Mouse (Mus musculus): ENCODE measurements around the gene Ece1. TPM values are rescaled to one million over a fixed set of nuclear protein-coding genes. Genes with fewer than 3 reads are reported as not detected.

Gene Ece1
- polyA plus RNA-seq, 1 experiment from 2014 or later: 49.1 TPM

GRCm38 (mm10) chr4:137819487-137819886 is 42.5 kb upstream of the Ece1 start:
- no peak overlapping the region for H3K9ac ChIP-seq (ENCODE audit: low read depth, low read length)
- H3K9me3 ChIP-seq (ENCODE audit: control insufficient read depth): no peaks in the 10 kb centered on the region
- no peaks in the 10 kb centered on the region for H3K36me3 ChIP-seq (ENCODE audit: control insufficient read depth, insufficient read depth)
- WGBS: 81% methylated on average over 2 of the region's 2 CpGs
- H3K4me2 ChIP-seq (replicated peaks; ENCODE audit: low read depth): no peak overlapping the region
- no peaks in the 10 kb centered on the region for H3K27me3 ChIP-seq (replicated peaks; ENCODE audit: control insufficient read depth, insufficient read depth, low read length)
- no peak for ATAC-seq
- H3K4me1 ChIP-seq (replicated peaks; ENCODE audit: control insufficient read depth, insufficient read depth, low read length): no peaks in the 10 kb centered on the region
- no peak overlapping the region for H3K4me3 ChIP-seq (ENCODE audit: low read depth, low read length)
- H3K27ac ChIP-seq (ENCODE audit: low read depth, low read length): no peak overlapping the region
- TF ChIP-seq CTCF (IDR thresholded peaks at IDR 0.05; ENCODE audit: low read depth): no peak

GRCm38 (mm10) chr4:137820721-137821120 is 41.3 kb upstream of the Ece1 start:
- Histone ChIP-seq H3K9ac (ENCODE audit: low read depth, low read length) (no peak overlapping the region), H3K9me3 (ENCODE audit: control insufficient read depth) (no peaks in the 10 kb centered on the region), H3K4me1 (replicated peaks; ENCODE audit: control insufficient read depth, insufficient read depth, low read length) (no peaks in the 10 kb centered on the region), H3K4me2 (replicated peaks; ENCODE audit: low read depth) (no peak overlapping the region), H3K27ac (ENCODE audit: low read depth, low read length) (no peak overlapping the region), H3K4me3 (ENCODE audit: low read depth, low read length) (no peak overlapping the region), H3K27me3 (replicated peaks; ENCODE audit: control insufficient read depth, insufficient read depth, low read length) (no peaks in the 10 kb centered on the region), H3K36me3 (ENCODE audit: control insufficient read depth, insufficient read depth) (no peaks in the 10 kb centered on the region)
- no peak for TF ChIP-seq CTCF (IDR thresholded peaks at IDR 0.05; ENCODE audit: low read depth)
- 38% methylated on average over 3 of the region's 3 CpGs for WGBS
- no peak for ATAC-seq

GRCm38 (mm10) chr4:137822537-137822936 is 39.5 kb upstream of the Ece1 start:
- ATAC-seq: no peak
- Histone ChIP-seq H3K4me3 (ENCODE audit: low read depth, low read length) (no peak overlapping the region), H3K36me3 (ENCODE audit: control insufficient read depth, insufficient read depth) (no peaks in the 10 kb centered on the region), H3K9me3 (ENCODE audit: control insufficient read depth) (no peaks in the 10 kb centered on the region), H3K9ac (ENCODE audit: low read depth, low read length) (no peak overlapping the region), H3K27ac (ENCODE audit: low read depth, low read length) (no peak overlapping the region), H3K4me2 (replicated peaks; ENCODE audit: low read depth) (no peak overlapping the region), H3K27me3 (replicated peaks; ENCODE audit: control insufficient read depth, insufficient read depth, low read length) (no peaks in the 10 kb centered on the region), H3K4me1 (replicated peaks; ENCODE audit: control insufficient read depth, insufficient read depth, low read length) (no peaks in the 10 kb centered on the region)
- TF ChIP-seq CTCF (IDR thresholded peaks at IDR 0.05; ENCODE audit: low read depth): no peak
- 90% methylated on average over 5 of the region's 5 CpGs for WGBS

- H3K9me3 ChIP-seq (ENCODE audit: control insufficient read depth): no peaks in the 10 kb centered on the region
- no peak overlapping the region for H3K4me3 ChIP-seq (ENCODE audit: low read depth, low read length)
- WGBS: 90% methylated on average over 3 of the region's 3 CpGs
- H3K4me1 ChIP-seq (replicated peaks; ENCODE audit: control insufficient read depth, insufficient read depth, low read length): no peaks in the 10 kb centered on the region
- no peaks in the 10 kb centered on the region for H3K36me3 ChIP-seq (ENCODE audit: control insufficient read depth, insufficient read depth)
- H3K27me3 ChIP-seq (replicated peaks; ENCODE audit: control insufficient read depth, insufficient read depth, low read length): no peaks in the 10 kb centered on the region
- ATAC-seq: no peak
- no peak for TF ChIP-seq CTCF (IDR thresholded peaks at IDR 0.05; ENCODE audit: low read depth)
- H3K4me2 ChIP-seq (replicated peaks; ENCODE audit: low read depth): no peak overlapping the region
- no peak overlapping the region for H3K27ac ChIP-seq (ENCODE audit: low read depth, low read length)
- H3K9ac ChIP-seq (ENCODE audit: low read depth, low read length): no peak overlapping the region
These were observed 38.5 kb upstream of the Ece1 start for GRCm38 (mm10) chr4:137823542-137823941.

- WGBS: 67% methylated on average over 2 of the region's 2 CpGs
- no peak for ATAC-seq
- H3K9me3 ChIP-seq (ENCODE audit: control insufficient read depth): no peaks in the 10 kb centered on the region
- no peaks in the 10 kb centered on the region for H3K4me1 ChIP-seq (replicated peaks; ENCODE audit: control insufficient read depth, insufficient read depth, low read length)
- H3K9ac ChIP-seq (ENCODE audit: low read depth, low read length): no peak overlapping the region
- TF ChIP-seq CTCF (IDR thresholded peaks at IDR 0.05; ENCODE audit: low read depth): no peak
- H3K27me3 ChIP-seq (replicated peaks; ENCODE audit: control insufficient read depth, insufficient read depth, low read length): no peaks in the 10 kb centered on the region; the same call in 1 of the 2 replicates
- H3K36me3 ChIP-seq (ENCODE audit: control insufficient read depth, insufficient read depth): no peaks in the 10 kb centered on the region
- H3K4me3 ChIP-seq (ENCODE audit: low read depth, low read length): no peak overlapping the region
- no peak overlapping the region for H3K4me2 ChIP-seq (replicated peaks; ENCODE audit: low read depth)
- no peak overlapping the region for H3K27ac ChIP-seq (ENCODE audit: low read depth, low read length)
These were observed 37.2 kb upstream of the Ece1 start for GRCm38 (mm10) chr4:137824881-137825280.

- ATAC-seq: no peak
- 32% methylated on average over 6 of the region's 6 CpGs for WGBS
These were observed 31.7 kb upstream of the Ece1 start for GRCm38 (mm10) chr4:137830380-137830779.

GRCm38 (mm10) chr4:137831598-137831997 is 30.4 kb upstream of the Ece1 start:
- Histone ChIP-seq H3K4me1 (replicated peaks; ENCODE audit: control insufficient read depth, insufficient read depth, low read length) (no peaks in the 10 kb centered on the region), H3K9me3 (ENCODE audit: control insufficient read depth) (no peaks in the 10 kb centered on the region), H3K9ac (ENCODE audit: low read depth, low read length) (no peak overlapping the region), H3K36me3 (ENCODE audit: control insufficient read depth, insufficient read depth) (no peaks in the 10 kb centered on the region), H3K27me3 (replicated peaks; ENCODE audit: control insufficient read depth, insufficient read depth, low read length) (no peaks in the 10 kb centered on the region; the same call in 1 of the 2 replicates), H3K4me3 (ENCODE audit: low read depth, low read length) (no peak overlapping the region), H3K4me2 (replicated peaks; ENCODE audit: low read depth) (no peak overlapping the region), H3K27ac (ENCODE audit: low read depth, low read length) (no peak overlapping the region)
- no peak for TF ChIP-seq CTCF (IDR thresholded peaks at IDR 0.05; ENCODE audit: low read depth)
- WGBS: 77% methylated on average over 11 of the region's 11 CpGs
- ATAC-seq: no peak

More at GRCm38 (mm10) chr4:137830380-137830779, 31.7 kb upstream of the Ece1 start:
- TF ChIP-seq CTCF (IDR thresholded peaks at IDR 0.05; ENCODE audit: low read depth): no peak
- Histone ChIP-seq H3K4me3 (ENCODE audit: low read depth, low read length) (no peak overlapping the region), H3K4me2 (replicated peaks; ENCODE audit: low read depth) (no peak overlapping the region), H3K27me3 (replicated peaks; ENCODE audit: control insufficient read depth, insufficient read depth, low read length) (no peaks in the 10 kb centered on the region; the same call in 1 of the 2 replicates), H3K4me1 (replicated peaks; ENCODE audit: control insufficient read depth, insufficient read depth, low read length) (no peaks in the 10 kb centered on the region), H3K27ac (ENCODE audit: low read depth, low read length) (no peak overlapping the region), H3K9ac (ENCODE audit: low read depth, low read length) (no peak overlapping the region), H3K9me3 (ENCODE audit: control insufficient read depth) (no peaks in the 10 kb centered on the region), H3K36me3 (ENCODE audit: control insufficient read depth, insufficient read depth) (no peaks in the 10 kb centered on the region)
